Mouse (Mus musculus) midbrain, embryonic 12.5 days (tissue): Measurements from ENCODE around the gene Baat. TPM values are rescaled to one million over a fixed set of nuclear protein-coding genes. Genes with fewer than 3 reads are reported as not detected.
"Not testable (repeated sequence)": the region's sequence is repeated elsewhere in the genome, so short reads cannot be mapped to it uniquely, and the experiment has no call there.

Source experiments
- ATAC-seq: fragments of 200-750 bp; cut with Nextera tagmentation; 2 replicates; pipeline ENCODE4 v1.8.0; 2017; ENCODE audit warnings: low read depth, moderate TSS enrichment, moderate library complexity; ENCODE audit not compliant: low FRiP score
- H3K27ac ChIP-seq: fragments of 300-500 bp; sonication (generic); replicated peaks from 2 replicates; pipeline ENCODE4 v1.5.1; 2016; ENCODE audit warnings: mild to moderate bottlenecking
- H3K27me3 ChIP-seq: fragments of 300-500 bp; sonication (generic); 2 replicates; pipeline ENCODE4 v1.6.1; 2016; ENCODE audit warnings: mild to moderate bottlenecking
- H3K36me3 ChIP-seq: fragments of 300-500 bp; sonication (generic); 2 replicates; pipeline ENCODE4 v1.6.1; 2016
- H3K4me1 ChIP-seq: fragments of 300-500 bp; sonication (generic); 2 replicates; pipeline ENCODE4 v1.6.1; 2016
- H3K4me2 ChIP-seq: fragments of 300-500 bp; sonication (generic); replicated peaks from 2 replicates; pipeline ENCODE4 v1.6.1; 2016; ENCODE audit warnings: mild to moderate bottlenecking, moderate library complexity
- H3K4me3 ChIP-seq: fragments of 300-500 bp; sonication (generic); 2 replicates; pipeline ENCODE4 v1.5.1; 2016; ENCODE audit warnings: mild to moderate bottlenecking
- H3K9ac ChIP-seq: fragments of 300-500 bp; sonication (generic); replicated peaks from 2 replicates; pipeline ENCODE4 v1.6.1; 2016; ENCODE audit warnings: mild to moderate bottlenecking, moderate library complexity
- H3K9me3 ChIP-seq: fragments of 300-500 bp; sonication (generic); 2 replicates; pipeline ENCODE4 v1.6.1; 2016; ENCODE audit warnings: mild to moderate bottlenecking
- WGBS: fragments of 180-500 bp; shearing (Covaris S2); methylation state at CpG from one replicate; pipeline ENCODE4 v1.1.7; 2016; 5-methylcytosine and 5-hydroxymethylcytosine counted together
- polyA plus RNA-seq: library from polyadenylated mRNA; unstranded; fragments of >200 nt; fragmentation: Nextera tagmentation; extraction: Ambion mirVana; gene quantifications from 2 replicates; pipeline ENCODE4 v1.2.1, GENCODE M21; 2016

Gene Baat
- polyA plus RNA-seq, 1 experiment from 2014 or later, result 0.17 TPM

- no peak for ATAC-seq
- Histone ChIP-seq H3K9me3 (no peaks in the 10 kb centered on the region), H3K4me1 (peaks cover 6% of the 10 kb centered on the region), H3K27ac (no peak overlapping the region), H3K36me3 (no peaks in the 10 kb centered on the region), H3K9ac (no peak overlapping the region), H3K4me2 (peak overlapping the region; percentile 26; the same call in 1 of the 2 replicates), H3K27me3 (no peaks in the 10 kb centered on the region), H3K4me3 (no peak overlapping the region)
- 23% methylated on average over 21 of the region's 21 CpGs for WGBS
Measured at GRCm38 (mm10) chr4:49480104-49480760, 26.1 kb downstream of the Baat start.

DNA sequence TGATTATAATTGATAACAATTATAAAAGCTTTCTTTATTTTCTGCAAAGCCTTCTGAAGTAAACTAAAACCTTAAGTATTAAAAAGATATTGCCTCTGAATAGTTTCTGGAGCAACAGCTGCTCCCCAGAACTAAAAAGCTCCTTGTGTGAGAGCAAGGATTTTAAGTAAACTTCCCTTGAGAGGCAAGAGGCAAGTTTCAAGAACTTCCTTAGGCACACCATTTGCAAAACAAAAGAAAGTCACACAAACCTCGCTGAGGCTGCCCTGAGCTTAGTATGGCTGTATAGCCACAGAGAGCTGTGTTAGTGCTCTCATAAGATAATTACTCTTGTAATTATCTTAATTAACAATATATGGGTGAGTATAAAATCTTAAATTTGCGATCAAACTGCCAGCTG is 27.3 kb downstream of the Baat start:
- not testable (repeated sequence) for H3K4me2 ChIP-seq, H3K9me3 ChIP-seq, H3K27ac ChIP-seq, H3K27me3 ChIP-seq, H3K4me1 ChIP-seq, H3K36me3 ChIP-seq, ATAC-seq, H3K9ac ChIP-seq, H3K4me3 ChIP-seq
- WGBS, result 14% methylated on average over 2 of the region's 2 CpGs

GRCm38 (mm10) chr4:49478118-49478877 is 28.1 kb downstream of the Baat start:
- H3K27me3 ChIP-seq, result no peaks in the 10 kb centered on the region
- H3K4me2 ChIP-seq, result peak overlapping the region; percentile 52
- H3K27ac ChIP-seq, result no peak overlapping the region
- H3K4me3 ChIP-seq, result 0 out of 2 replicates have a peak overlapping the region, but pooled peaks have one; percentile 18
- H3K9ac ChIP-seq, result no peak overlapping the region
- H3K36me3 ChIP-seq, result no peaks in the 10 kb centered on the region
- ATAC-seq, result peak; percentile 79
- H3K9me3 ChIP-seq, result no peaks in the 10 kb centered on the region
- 17% methylated on average over 19 of the region's 19 CpGs for WGBS
- H3K4me1 ChIP-seq, result peaks cover 6% of the 10 kb centered on the region

DNA sequence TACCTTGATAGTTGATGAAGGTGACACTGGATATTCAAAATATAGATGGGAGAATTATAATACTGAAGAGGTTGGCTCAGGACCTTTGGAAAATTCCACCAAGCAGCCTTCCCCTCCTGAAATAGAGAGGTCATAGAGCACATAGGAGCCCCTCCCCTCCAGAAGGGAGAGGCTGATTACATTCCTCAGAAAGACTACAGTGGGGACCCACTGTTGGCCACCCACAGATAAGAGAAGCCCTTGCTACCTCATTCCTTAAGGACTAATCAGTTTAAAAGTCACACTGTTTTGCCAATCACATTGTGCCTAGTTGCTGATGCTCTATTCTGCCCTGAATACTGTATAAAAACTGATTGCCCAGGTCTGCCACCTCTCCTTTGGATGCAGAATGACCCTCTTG is 31.8 kb downstream of the Baat start:
- H3K4me1 ChIP-seq, result peaks cover 3% of the 10 kb centered on the region
- H3K9me3 ChIP-seq, result no peaks in the 10 kb centered on the region
- no peak overlapping the region for H3K4me2 ChIP-seq
- H3K9ac ChIP-seq, result no peak overlapping the region
- no peak overlapping the region for H3K4me3 ChIP-seq
- H3K36me3 ChIP-seq, result no peaks in the 10 kb centered on the region
- no peak for ATAC-seq
- no peaks in the 10 kb centered on the region for H3K27me3 ChIP-seq
- H3K27ac ChIP-seq, result no peak overlapping the region

GRCm38 (mm10) chr4:49473435-49474100 is 32.8 kb downstream of the Baat start, which contains the start of gene Acnat1:
Gene Acnat1, minus strand, starts transcription at chr4:49473912.
- Histone ChIP-seq H3K36me3 (no peaks in the 10 kb centered on the region), H3K4me2 (no peak within 1 kb of the TSS), H3K27ac (no peak within 1 kb of the TSS), H3K4me3 (no peak within 1 kb of the TSS), H3K9ac (no peak within 1 kb of the TSS), H3K27me3 (no peaks in the 10 kb centered on the region), H3K4me1 (peaks cover 3% of the 10 kb centered on the region), H3K9me3 (no peaks in the 10 kb centered on the region)
- 40% methylated on average over 3 of the region's 3 CpGs for WGBS
- ATAC-seq, result no peak

DNA sequence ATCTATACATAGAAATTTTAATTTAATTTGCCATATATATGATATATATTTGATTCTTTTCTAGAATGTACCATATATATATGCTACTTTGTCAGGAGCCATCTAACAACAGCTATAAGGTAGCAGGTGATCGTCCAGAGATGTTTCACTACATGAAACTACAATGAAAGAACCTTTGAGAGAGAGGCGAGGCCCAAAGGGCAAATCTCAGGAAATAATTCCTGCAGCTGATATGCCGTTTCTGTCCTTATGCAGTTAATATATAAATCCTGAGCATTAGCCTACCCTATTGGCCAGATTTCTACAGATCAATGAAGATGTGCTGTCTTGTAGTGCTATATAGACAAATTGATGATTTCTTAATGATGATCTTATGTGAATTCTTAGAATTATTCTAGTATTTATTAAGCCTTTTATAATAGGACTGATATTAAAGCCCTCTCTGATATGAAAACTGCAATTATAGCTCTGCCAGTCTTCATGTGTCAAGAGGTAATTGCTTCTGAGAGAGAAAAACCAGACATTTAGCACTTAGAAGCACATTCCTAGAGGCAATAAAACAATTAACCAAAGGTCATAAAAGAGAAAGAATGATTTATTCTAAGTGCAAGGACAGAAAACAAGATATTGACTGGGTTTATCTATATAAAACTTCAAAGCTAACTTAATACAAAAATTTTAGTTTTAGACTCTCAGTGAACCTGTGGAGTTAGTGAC is 36.8 kb downstream of the Baat start:
- H3K9me3 ChIP-seq, result no peaks in the 10 kb centered on the region
- H3K9ac ChIP-seq, result no peak overlapping the region
- no peaks in the 10 kb centered on the region for H3K36me3 ChIP-seq
- no peak for ATAC-seq
- no peak overlapping the region for H3K4me2 ChIP-seq
- H3K4me1 ChIP-seq, result no peaks in the 10 kb centered on the region
- H3K27me3 ChIP-seq, result no peaks in the 10 kb centered on the region
- no peak overlapping the region for H3K27ac ChIP-seq
- WGBS, result 84% methylated on average over 3 of the region's 3 CpGs
- H3K4me3 ChIP-seq, result no peak overlapping the region

- Histone ChIP-seq H3K4me2 (no peak overlapping the region), H3K27me3 (no peaks in the 10 kb centered on the region), H3K27ac (no peak overlapping the region), H3K9ac (no peak overlapping the region), H3K9me3 (no peaks in the 10 kb centered on the region), H3K4me3 (no peak overlapping the region), H3K4me1 (no peaks in the 10 kb centered on the region), H3K36me3 (no peaks in the 10 kb centered on the region)
- ATAC-seq, result no peak
- 97% methylated on average over 6 of the region's 6 CpGs for WGBS
Measured at GRCm38 (mm10) chr4:49467360-49467759, 39.0 kb downstream of the Baat start.

DNA sequence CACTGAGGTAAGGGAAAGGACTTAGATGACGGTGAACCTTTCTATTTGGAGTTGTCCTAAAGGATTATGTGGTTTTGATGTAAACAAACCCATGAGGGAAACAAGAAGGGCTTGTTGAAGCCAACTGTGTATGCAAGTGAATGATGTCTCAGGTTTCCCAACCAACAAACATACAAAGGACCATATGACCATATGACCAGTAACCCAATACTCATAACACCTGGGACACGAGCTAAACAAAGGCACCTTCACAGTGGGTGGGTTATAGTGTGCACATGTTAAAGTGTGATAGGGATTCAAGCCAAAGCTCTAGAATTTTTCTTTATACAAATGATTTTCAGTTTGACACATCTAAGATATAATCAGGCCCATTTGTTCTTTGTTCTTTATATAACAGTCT is 50.2 kb downstream of the Baat start:
- Histone ChIP-seq H3K36me3 (no peaks in the 10 kb centered on the region), H3K27me3 (no peaks in the 10 kb centered on the region), H3K4me3 (no peak overlapping the region), H3K9me3 (no peaks in the 10 kb centered on the region), H3K27ac (no peak overlapping the region), H3K4me1 (no peaks in the 10 kb centered on the region), H3K4me2 (no peak overlapping the region), H3K9ac (no peak overlapping the region)
- no peak for ATAC-seq
- WGBS, result 71% methylated on average over 2 of the region's 2 CpGs

DNA sequence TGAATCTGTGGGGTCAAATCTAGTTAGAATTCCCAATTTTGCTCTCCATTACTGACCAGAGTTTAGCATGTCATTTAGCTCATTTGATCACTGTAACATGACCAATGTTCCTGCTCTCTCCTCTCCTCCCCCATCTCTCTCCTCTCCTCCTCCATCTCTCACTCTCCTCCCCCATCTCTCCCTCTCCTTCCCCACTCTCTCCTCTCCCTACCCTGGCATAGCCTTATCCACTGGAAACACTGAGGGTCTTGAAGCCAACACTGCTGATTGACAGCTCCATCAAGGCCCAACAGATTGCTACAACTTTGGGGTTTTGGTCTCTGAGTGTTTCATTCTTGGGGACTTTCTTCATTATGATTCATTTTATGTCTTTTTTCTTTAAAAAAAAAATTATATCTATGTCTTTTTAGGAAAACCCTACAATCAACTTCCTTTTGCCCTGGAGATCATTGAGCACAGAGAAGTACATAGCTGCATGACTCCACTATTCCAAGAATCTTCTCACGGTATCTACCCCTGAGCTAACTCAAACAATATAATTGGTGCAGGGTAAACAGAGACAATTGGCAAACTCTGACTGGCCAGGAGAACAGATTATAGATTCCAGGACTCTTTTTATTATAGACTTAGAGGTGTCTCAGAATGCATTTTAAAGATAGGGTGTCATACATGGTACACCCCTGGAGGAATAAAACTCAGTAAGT is 54.4 kb downstream of the Baat start:
- no peak for ATAC-seq
- 70% methylated on average over 1 of the region's 1 CpGs for WGBS
- Histone ChIP-seq H3K4me1 (no peaks in the 10 kb centered on the region), H3K4me3 (no peak overlapping the region), H3K4me2 (no peak overlapping the region), H3K9me3 (no peaks in the 10 kb centered on the region), H3K36me3 (no peaks in the 10 kb centered on the region), H3K27me3 (no peaks in the 10 kb centered on the region), H3K27ac (no peak overlapping the region), H3K9ac (no peak overlapping the region)

DNA sequence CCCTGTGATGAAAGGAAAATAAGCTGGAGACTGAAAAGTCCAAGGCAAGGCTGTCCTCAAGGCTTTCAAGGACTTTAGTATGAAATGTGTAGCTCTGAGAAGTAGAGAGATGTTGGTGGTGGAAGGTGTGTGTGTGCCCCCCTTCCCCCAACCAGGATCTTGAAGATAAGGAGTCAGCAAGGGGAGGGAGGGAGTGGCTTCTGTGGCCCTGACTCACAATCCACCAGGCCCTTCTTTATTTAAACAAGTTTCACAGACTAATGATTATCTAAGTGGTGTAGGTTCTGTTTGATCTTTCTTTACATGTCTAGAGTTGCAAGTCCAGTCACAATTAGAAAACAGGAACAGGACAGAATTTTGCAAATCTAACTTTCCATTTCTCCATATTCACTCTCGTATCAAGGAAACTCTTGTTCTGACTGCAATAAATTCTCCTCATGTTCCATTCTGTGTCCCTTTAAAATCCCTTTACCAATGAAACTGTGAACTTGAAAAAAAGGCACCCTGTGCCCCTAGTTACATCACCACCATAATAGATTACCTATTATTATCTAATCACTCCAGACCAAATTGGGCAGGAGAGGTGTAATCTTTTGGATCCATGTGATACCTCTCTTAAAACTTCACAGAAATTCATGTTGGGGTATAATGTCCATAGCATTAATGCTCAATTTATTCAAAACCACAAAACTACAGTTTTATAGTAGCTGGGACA is 55.1 kb downstream of the Baat start:
- not testable (repeated sequence) for ATAC-seq, H3K4me1 ChIP-seq, H3K27me3 ChIP-seq, H3K9ac ChIP-seq, H3K27ac ChIP-seq, H3K9me3 ChIP-seq, H3K4me2 ChIP-seq, H3K36me3 ChIP-seq, H3K4me3 ChIP-seq
- WGBS, result 86% methylated on average over 1 of the region's 1 CpGs
